Mouse (Mus musculus): ENCODE results near the gene Trpv2.
"Not testable (repeated sequence)": the region's sequence is repeated elsewhere in the genome, so short reads cannot be mapped to it uniquely, and the experiment has no call there.

Trpv2 gene

GRCm38 (mm10) chr11:62647661-62648590 lies 73.6 kb downstream of the Trpv2 start, which contains the start of gene Lrrc75a:
Lrrc75a (minus strand) TSS chr11:62648523.
- no peak for DNase-seq (ENCODE audit: low read depth, low spot score)

GRCm38 (mm10) chr11:62648591-62649391 lies 74.5 kb downstream of the Trpv2 start, which contains the start of gene Mmgt2:
Mmgt2 (plus strand) TSS chr11:62648664.
- DNase-seq (ENCODE audit: low read depth, low spot score): peak; percentile 90

GRCm38 (mm10) chr11:62649803-62650202 lies 75.5 kb downstream of the Trpv2 start:
- not testable (repeated sequence) for DNase-seq (ENCODE audit: low read depth, low spot score)

All from brain, adult 2 months (tissue).